In genomic region chr5:139353496-139353895, GRCm38 (mm10) we compare ENCODE assay signal across 9 mouse cellular contexts. TPM values are rescaled to one million over a fixed set of nuclear protein-coding genes. Genes with fewer than 3 reads are reported as not detected.
DNase-seq lines count a peak whose midpoint lies in the region; ATAC-seq and TF ChIP-seq lines count a peak whose summit lies in the region.
"Had no signal": no experiment of that assay in that cellular context is flagged by ENCODE, and none has a peak within 500 bp of the region (broad histone marks: within the 10 kb centered on the region; RNA-seq: fewer than 3 reads in every experiment).

No protein-coding gene starts in this region.

- no peak for TF ChIP-seq POLR2A in thymus, adult 2 months (IDR thresholded peaks at IDR 0.05; ENCODE audit: control insufficient read depth, extremely low read depth, insufficient read depth, low read length, poor library complexity)

- no peak overlapping the region for H3K27ac ChIP-seq in thymus, adult 2 months (ENCODE audit: control insufficient read depth, insufficient read depth, low read length)
- no peak overlapping the region for H3K27ac ChIP-seq in liver, embryonic 11.5 days (ENCODE audit: low read depth, low read length)

- intact Hi-C loops in heart, postnatal 10 days (cut with DNase I), result loop anchor here (10.0 kb wide), 1 partner anchor 311 kb away; no protein-coding TSS in a partner anchor

- H3K4me2 ChIP-seq in liver, embryonic 11.5 days, result no peak overlapping the region

- H3K27me3 ChIP-seq in thymus, adult 2 months (ENCODE audit: control insufficient read depth, insufficient read depth, low read length), result no peaks in the 10 kb centered on the region
- no peaks in the 10 kb centered on the region; the same call in 1 of the 2 replicates for H3K27me3 ChIP-seq in liver, embryonic 11.5 days (replicated peaks; ENCODE audit: control insufficient read depth, insufficient read depth, low read length)

- no peak for TF ChIP-seq CTCF in thymus, adult 2 months (IDR thresholded peaks at IDR 0.05; ENCODE audit: borderline replicate concordance, control insufficient read depth, extremely low read depth, insufficient read depth, low read length, poor library complexity)

- peak; percentile 59 for DNase-seq in embryo, embryonic 10.5 days (ENCODE audit: low spot score)
- DNase-seq in embryo, embryonic 9.5 days (ENCODE audit: extremely low spot score), result no peak
- peak; percentile 42 for DNase-seq in thymus, adult 2 months
- no peak for DNase-seq in thymus, adult 18-20 months
- no peak for DNase-seq in liver, embryonic 11.5 days (ENCODE audit: low spot score)
- DNase-seq in cerebellum, adult 8-10 months, result no peak
- DNase-seq in heart, postnatal 10 days, result no peak
- no peak for DNase-seq in right cerebral cortex, postnatal 10 days (ENCODE audit: low spot score in 2 of 2)

- no peak overlapping the region for H3K9ac ChIP-seq in liver, embryonic 11.5 days (ENCODE audit: low read depth, low read length)

- no peak overlapping the region for H3K4me3 ChIP-seq in thymus, adult 2 months (ENCODE audit: control insufficient read depth, insufficient read depth, low read length)
- no peak overlapping the region for H3K4me3 ChIP-seq in liver, embryonic 11.5 days (ENCODE audit: low read depth, low read length)

- no peaks in the 10 kb centered on the region for H3K36me3 ChIP-seq in thymus, adult 2 months (ENCODE audit: control insufficient read depth, insufficient read depth, low read length)
- no peaks in the 10 kb centered on the region for H3K36me3 ChIP-seq in liver, embryonic 11.5 days (ENCODE audit: control insufficient read depth, insufficient read depth, low read length)

- H3K4me1 ChIP-seq in thymus, adult 2 months (replicated peaks; ENCODE audit: control insufficient read depth, insufficient read depth, low read length), result no peaks in the 10 kb centered on the region
- H3K4me1 ChIP-seq in liver, embryonic 11.5 days (replicated peaks; ENCODE audit: control insufficient read depth, insufficient read depth, low read length), result peaks cover 12% of the 10 kb centered on the region

- 0 out of 2 replicates have a peak, but pooled peaks have one; percentile 21 for ATAC-seq in liver, embryonic 11.5 days (replicated peaks; ENCODE audit: low FRiP score)

- no peaks in the 10 kb centered on the region for H3K9me3 ChIP-seq in liver, embryonic 11.5 days (ENCODE audit: control insufficient read depth, low read length)

- 61% methylated on average over 10 of the region's 10 CpGs for WGBS in thymus, adult 2 months
- WGBS in liver, embryonic 11.5 days, result 58% methylated on average over 10 of the region's 10 CpGs

RNA-seq across cellular contexts. Expression of gene Cyp2w1, which starts 1.1 kb away (rescaled TPM):
- 0.20 and 1.2 TPM in 2 replicates for polyA plus RNA-seq in thymus, adult 2 months (2012; rRNA removed)
- not detected in 2 replicates for polyA plus RNA-seq in liver, embryonic 11.5 days (2014; fragmentation: Nextera tagmentation; extraction: Ambion mirVana)
- not detected for total RNA-seq in heart, postnatal 10 days (2021)
- polyA plus RNA-seq: urinary bladder, adult 2 months had no signal

RNA-seq across cellular contexts. Expression of gene Cox19, which starts 2.3 kb away (rescaled TPM):
- 84.7 and 99.2 TPM in 2 replicates for polyA plus RNA-seq in thymus, adult 2 months (2012; rRNA removed)
- polyA plus RNA-seq in liver, embryonic 11.5 days (2014; fragmentation: Nextera tagmentation; extraction: Ambion mirVana), result 98.1 and 103 TPM in 2 replicates
- total RNA-seq in heart, postnatal 10 days (2021), result 10 to 100 TPM; 88.8 to 96.4 TPM

RNA-seq across cellular contexts. Expression of gene Gpr146, which starts 24.0 kb away (rescaled TPM):
- polyA plus RNA-seq in thymus, adult 2 months (2012; rRNA removed), result 33.9 and 40.1 TPM in 2 replicates
- polyA plus RNA-seq in liver, embryonic 11.5 days (2014; fragmentation: Nextera tagmentation; extraction: Ambion mirVana), result 13.4 and 15.1 TPM in 2 replicates
- total RNA-seq in heart, postnatal 10 days (2021), result 10 to 100 TPM; 33.7 to 37.2 TPM

RNA-seq across cellular contexts. Expression of gene Adap1, which starts 28.1 kb away (rescaled TPM):
- polyA plus RNA-seq in thymus, adult 2 months (2012; rRNA removed), result 13.1 and 15.5 TPM in 2 replicates
- polyA plus RNA-seq in liver, embryonic 11.5 days (2014; fragmentation: Nextera tagmentation; extraction: Ambion mirVana), result 7.2 and 8.1 TPM in 2 replicates
- 1 to 10 TPM; 1.6 to 1.8 TPM for total RNA-seq in heart, postnatal 10 days (2021)

RNA-seq across cellular contexts. Expression of gene C130050O18Rik, which starts 51.6 kb away (rescaled TPM):
- polyA plus RNA-seq in thymus, adult 2 months (2012; rRNA removed), result 1.5 and 2.1 TPM in 2 replicates
- 1.5 and 1.6 TPM in 2 replicates for polyA plus RNA-seq in liver, embryonic 11.5 days (2014; fragmentation: Nextera tagmentation; extraction: Ambion mirVana)
- total RNA-seq in heart, postnatal 10 days (2021), result under 1 TPM; 0.74 to 0.93 TPM

Comparison
In these comparisons a context has a peak if more than half of its experiments do, and no peak if none do; other contexts are left out.
1. DNase-seq: peak in embryo, embryonic 10.5 days (single experiment) and thymus, adult 2 months (single experiment); none in embryo, embryonic 9.5 days (single experiment), thymus, adult 18-20 months (0 of 2), liver, embryonic 11.5 days (single experiment), cerebellum, adult 8-10 months (single experiment), heart, postnatal 10 days (0 of 2) and right cerebral cortex, postnatal 10 days (0 of 2).